Mouse (Mus musculus) monocyte, adult 2 months (primary cell): Measurements from ENCODE around the gene Rab30.
A peak's percentile ranks its signal among the peaks of the same experiment; 100 is the strongest.
"Not testable (repeated sequence)": the region's sequence is repeated elsewhere in the genome, so short reads cannot be mapped to it uniquely, and the experiment has no call there.

Source experiments
- DNase-seq, 2 experiments: peaks; one replicate each; pipeline ENCODE4 v3.0.0; 2022; ENCODE audit warnings: low spot score in 2 of 2, low read depth in 1 of 2

Rab30 gene

DNA sequence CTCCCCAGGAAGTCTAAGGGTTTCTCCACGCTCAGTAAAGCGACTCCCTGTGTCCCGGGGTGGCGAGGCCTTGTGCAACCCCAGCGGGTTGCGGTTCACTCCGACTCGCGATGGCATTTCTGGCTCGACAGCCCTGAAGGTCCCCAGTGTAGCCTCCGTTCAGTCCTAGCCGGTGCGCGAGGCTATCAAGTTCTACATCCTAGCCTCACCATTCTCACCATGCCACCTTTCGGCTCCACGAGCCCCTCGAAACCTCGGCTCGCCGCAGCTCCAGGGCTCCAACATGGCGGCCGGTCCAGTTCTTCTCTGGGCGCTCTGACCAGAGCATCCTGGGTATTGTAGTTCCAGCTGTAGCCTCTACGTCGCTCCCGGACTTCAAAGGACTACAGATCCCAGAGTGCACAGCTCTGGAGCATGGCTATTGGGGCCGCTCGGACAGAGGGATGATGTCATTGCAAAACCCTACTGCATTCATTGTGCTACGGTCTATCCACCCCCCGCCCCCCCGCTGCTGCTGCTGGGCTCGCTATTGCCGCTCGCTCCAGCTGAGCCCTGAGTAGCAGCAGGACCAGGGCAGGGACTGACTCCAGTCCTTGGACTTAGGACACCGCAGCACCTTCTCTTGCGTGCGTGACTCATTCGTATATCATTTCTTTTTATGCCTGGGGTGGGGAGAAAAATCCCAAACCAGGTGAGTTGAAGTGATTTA, at the start of gene Rab30:
Gene Rab30, plus strand, starts transcription at position 452 of the 709 bp plus-strand sequence.
- peak; percentile 83 to 86 for DNase-seq

DNA sequence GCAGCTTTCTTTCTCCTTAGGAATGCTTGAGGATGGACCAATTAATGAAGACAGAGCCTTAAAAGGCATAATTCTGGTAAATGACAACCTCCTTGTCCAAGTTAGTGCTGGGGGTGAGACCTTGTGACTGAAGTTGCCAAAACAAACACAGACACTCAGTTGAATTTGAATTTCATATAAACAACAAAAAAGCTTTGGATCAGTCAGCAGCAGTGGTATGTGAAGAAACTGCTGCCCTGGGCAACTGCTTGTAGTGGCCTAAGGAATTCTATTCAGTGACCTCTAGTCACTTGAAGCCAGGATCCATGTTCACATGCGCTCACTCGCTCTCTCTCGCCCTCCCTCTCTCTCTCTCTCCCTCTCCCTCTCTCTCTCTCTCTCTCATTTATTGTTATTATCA, 45.0 kb upstream of the Rab30 start:
- DNase-seq, result no peak

DNA sequence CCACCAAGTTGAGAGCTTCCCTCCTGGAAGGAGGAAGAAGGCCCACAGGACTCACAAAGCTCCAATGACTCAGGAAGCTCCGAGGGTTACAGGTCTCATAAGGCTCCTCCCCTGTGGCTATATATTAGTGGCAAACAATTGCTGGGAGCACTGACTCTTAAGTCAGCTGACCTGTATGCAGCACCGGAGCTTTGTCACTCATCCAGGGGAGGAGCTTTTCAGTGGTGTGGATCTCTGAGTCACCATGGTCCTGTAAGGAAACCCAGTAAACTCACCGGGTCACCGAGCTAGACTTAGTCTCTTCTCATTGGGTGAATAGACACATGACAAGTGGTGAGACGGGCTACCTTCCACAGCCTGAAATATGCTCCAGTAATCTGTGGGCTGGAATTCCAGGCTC, 42.6 kb upstream of the Rab30 start:
- DNase-seq, result no peak

DNA sequence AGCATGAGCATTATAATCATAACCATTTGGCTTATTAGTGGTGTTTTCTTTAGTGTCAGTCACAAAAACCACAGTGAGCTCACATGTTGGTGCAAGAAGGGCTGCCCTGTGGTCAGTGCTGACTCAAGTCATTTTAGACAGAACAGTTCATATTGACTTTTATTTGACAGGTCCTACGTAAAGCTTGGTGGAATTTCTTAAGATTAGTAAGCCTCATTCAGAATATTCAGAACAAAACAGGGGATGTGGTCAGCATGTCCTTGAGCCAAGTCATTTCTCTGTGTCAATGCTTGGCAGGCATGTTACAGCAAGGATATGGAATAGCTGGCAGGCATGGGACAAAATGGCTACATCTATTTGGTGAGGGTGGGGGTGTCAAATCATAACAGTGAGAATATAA, 37.7 kb upstream of the Rab30 start:
- DNase-seq, result no peak

DNA sequence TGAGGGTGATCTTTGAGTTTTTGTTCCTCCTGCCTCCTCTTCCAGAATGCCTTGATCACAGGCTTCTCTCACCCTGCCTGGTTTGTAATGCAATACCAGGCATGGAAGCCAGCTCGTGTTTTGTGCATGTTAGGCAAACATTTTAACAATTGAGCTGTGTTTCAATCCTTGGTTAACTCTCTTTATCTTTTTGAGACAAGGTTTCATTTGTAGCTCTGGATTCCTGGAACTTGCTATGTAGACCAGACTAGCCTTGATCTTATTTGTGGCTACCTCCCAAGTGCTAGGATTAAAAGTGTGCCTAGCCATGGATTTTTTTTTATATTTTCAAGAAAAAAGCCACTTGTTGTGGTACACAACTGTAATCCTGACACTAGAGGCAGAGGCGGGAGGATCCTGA, 35.9 kb upstream of the Rab30 start:
- no peak for DNase-seq

DNA sequence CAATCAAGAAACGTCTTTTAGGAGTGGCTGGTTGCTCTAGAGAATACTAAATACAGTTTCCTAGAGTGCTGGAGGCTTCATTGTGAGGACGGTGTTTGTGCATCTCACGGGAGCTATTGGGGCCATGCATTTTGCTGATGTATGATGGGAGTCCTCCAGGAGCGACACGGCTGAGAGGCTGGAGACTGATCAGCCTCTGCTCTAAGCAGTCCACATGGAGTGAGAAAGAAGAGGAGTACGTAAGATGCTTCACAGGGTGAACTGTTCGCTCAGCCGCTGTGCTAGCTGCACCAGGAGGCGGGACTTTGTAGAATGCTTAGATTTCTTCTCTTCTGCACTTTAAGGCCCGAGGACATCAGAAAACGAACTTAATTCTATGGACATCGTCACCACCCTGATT, 34.7 kb upstream of the Rab30 start:
- DNase-seq, result no peak

DNA sequence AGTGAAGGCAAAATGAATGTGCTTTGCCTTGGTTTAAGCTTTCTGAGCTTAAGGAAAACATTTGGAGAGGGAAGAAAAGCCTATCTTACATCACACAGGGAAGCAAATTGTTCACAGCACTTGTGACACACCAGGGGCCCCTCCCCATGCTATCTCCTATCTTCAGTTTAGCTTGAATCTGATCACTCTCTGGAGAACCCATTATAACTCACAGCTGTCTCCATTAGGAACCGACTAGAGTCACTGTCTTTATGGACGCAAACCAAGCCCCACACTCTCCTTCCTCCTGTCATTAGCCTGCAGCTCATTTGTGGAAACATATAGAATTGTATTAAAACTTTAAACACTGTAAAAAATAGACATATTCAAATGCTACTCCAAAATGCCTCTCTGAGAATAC, 31.8 kb upstream of the Rab30 start:
- DNase-seq, result no peak

- DNase-seq, result no peak
These were observed 29.8 kb upstream of the Rab30 start for GRCm38 (mm10) chr7:92711593-92711992.

- peak; percentile 7 to 29 for DNase-seq
These were observed 26.3 kb upstream of the Rab30 start for GRCm38 (mm10) chr7:92715055-92715454.

DNA sequence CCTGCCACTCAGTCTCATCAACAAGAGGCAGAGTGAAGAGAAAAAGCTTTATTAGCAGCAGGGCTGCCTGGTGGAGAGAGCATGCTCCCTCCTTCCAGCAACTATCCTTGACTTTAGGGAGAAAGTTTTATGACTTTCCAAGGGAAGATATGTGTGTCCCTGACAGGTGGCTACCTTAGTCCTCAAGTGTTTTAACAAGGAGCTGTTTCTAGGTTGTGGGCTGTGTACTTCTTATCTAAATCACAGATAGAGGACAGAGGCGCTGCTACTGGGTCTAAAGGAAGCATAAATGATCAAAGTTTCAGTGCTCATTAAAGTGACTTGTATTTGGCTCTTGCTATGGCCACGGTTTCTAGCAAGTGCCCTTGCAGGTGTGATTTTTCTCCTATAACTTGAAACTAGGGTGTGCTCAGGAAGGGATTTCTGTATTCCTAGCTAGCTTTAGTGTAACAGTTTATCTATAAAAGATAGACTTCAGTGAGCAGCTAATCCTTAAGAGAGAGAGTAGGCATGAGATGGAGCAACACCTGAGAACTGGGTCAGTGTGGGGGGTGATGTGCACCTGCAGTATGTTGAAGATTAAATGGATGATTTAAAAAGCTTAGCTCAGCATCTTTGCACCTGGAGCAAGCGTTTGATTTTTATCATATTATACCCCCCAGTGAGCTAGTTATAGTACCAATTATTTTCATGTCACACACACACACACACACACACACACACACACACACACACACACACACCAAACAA, 21.1 kb upstream of the Rab30 start:
- no peak for DNase-seq

DNA sequence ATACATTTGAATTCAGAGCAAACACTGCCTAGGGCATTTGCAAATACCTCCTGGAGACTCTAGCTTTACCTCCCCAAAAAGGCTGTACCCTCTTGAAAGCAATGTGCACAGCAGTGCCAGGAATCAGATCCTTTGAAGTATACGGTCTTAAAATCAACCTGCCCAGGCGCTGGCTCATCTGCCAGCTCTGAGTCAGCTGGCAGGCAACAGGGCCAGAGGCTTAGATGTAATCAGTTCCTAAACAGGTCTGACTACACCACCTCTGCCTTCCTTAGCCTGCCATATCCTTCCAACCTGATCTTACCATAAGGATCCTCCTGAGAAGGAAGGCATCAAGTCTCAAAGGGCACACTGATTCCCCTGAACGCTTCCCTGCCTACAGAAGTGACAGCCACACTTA, 17.7 kb upstream of the Rab30 start:
- DNase-seq, result no peak

GRCm38 (mm10) chr7:92724261-92724660, 17.1 kb upstream of the Rab30 start:
- DNase-seq, result no peak

GRCm38 (mm10) chr7:92729583-92729982, 11.8 kb upstream of the Rab30 start:
- not testable (repeated sequence) for DNase-seq

DNA sequence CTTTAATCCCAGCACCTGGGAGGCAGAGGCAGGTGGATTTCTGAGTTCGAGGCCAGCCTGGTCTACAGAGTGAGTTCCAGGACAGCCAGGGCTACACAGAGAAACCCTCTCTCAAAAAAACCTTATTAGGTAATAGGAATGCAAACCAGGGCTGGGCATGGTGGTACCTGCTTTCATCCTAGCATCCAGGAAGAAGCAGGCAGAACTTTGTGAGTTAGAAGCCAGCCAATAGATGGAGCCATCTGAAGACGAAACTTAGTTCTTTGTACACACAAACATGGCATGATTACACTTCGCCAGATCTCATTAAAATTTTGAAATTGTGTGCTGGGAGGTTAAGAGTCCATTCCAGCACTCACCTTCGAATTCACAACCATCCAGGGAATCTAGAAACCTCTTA, 10.9 kb upstream of the Rab30 start:
- no peak for DNase-seq

DNA sequence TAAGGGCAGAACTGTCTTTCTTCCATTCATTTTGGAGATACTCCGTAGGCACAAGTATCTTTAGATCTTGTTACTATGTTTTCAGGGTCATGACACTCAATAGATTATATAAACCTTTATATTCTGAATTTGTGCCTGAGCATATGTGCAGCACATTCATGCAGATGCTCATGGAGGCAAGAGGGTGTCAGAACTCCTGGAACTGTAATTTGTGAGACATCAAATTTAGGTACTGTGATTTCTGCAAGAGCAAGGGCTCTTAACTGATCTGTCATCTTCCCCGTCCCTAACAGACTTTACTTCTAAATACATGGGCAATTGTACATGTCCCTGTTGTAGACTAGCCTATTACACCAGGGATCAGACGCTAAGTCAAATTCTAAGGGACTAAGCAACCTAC, 10.4 kb upstream of the Rab30 start:
- no peak for DNase-seq

DNA sequence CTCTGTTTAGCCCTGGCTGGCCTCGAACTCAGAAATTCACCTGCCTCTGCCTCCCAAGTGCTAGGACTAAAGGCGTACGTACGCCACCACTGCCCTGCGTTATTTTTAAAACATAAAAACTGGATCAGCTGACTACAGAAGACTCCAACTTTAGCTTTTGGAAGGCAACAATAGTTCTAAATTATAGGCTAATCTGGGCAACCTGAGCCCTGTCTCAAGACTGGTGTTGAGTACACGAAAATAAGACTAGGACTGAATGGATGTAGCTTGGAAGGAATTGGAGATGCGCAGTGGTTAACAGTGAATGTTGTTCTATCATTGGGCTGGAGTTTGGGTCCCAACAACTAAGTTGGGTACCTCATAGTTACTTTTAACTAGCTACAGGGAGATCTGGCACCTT, 9.3 kb upstream of the Rab30 start:
- DNase-seq, result no peak

DNA sequence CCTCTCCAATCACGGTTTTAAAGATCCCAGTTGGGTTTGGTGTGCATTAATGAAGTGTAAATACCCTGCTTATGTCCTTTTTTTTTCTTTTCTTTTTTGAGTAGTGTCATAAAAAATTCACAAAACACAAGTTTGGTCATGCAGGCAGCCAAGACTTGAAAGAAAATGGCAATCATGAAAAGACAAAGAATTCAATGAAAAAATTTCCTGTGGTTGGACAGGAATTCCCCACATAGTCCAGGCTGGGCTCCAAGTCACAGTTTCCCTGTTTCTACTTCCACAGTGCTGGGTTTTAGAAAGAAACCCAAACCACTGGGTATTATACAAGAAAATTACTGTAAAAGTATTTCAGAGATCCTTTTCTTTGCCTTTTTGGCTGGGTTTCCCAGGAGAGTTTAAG, 3.8 kb upstream of the Rab30 start:
- no peak for DNase-seq

DNA sequence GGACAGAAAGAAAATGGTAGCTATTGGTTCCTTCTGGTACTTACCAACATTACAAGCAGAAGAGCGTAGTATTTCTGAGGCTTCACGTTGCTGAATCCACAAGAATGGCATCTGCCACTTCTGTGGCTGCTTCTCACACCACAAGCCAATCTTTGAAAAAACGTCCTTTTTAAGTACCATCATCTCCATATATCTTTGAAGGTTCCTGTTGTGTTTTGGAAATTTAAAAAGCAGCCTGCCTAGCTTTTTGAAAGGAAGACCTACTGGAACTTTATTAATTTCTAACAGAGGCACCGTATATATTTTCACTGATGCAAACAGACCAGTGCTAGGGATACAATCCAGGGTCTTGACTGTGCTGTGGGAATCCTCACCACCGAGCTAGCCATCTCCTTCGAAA, 1.4 kb upstream of the Rab30 start:
- DNase-seq, result no peak

DNA sequence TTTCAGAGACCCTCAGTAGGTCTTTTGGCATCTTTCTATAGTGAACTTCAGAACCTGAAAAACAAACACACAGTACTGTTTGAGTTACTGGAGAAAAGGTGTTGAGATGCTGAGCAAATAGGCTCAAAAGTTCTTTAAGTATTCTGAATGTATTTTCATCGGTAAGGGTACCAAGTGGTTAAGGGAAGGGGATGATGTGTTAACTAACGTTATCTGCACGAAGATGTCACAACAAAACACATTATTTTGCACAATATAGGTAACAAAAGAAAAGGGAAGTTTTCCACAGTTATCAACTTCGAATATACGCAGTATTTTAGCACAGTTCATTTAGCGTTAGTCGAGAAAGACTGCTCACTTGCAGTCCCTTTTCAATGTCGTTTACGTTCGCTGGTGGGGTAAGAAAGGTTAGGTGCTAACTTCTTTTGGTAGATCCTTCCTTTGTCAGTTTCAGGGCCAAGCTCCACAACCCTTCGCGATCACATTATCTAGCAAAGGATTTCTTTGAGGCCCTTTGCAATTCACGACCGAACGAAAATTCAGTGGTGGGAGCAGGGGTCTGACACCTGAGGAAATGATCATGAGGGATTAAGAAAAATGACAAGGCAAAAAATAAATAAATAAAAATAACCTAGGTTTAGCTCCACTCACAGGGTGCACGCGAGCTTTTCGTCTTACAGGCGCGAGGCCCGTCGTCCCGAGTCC, 840 bp upstream of the Rab30 start:
- no peak for DNase-seq

- peak in 1 of 2 experiments; percentile 1 for DNase-seq
These were observed 452 bp downstream of the Rab30 start for GRCm38 (mm10) chr7:92741861-92742249.

- DNase-seq, result no peak
These were observed 938 bp downstream of the Rab30 start for GRCm38 (mm10) chr7:92742341-92742741.

GRCm38 (mm10) chr7:92742774-92743173, 1.4 kb downstream of the Rab30 start:
- DNase-seq, result no peak
